Mouse (Mus musculus): ENCODE results near the gene Rai14. TPM values are rescaled to one million over a fixed set of nuclear protein-coding genes. Genes with fewer than 3 reads are reported as not detected.
A peak's percentile ranks its signal among the peaks of the same experiment; 100 is the strongest.

Gene Rai14
- total RNA-seq, 4 experiments from 2014 or later = 23.7 to 42.1 (median 28.6) TPM

- DNase-seq = no peak
These were observed 25.1 kb downstream of the Rai14 start for GRCm38 (mm10) chr15:10689304-10689703.

- DNase-seq = no peak
These were observed 25.7 kb downstream of the Rai14 start for GRCm38 (mm10) chr15:10688686-10689085.

DNA sequence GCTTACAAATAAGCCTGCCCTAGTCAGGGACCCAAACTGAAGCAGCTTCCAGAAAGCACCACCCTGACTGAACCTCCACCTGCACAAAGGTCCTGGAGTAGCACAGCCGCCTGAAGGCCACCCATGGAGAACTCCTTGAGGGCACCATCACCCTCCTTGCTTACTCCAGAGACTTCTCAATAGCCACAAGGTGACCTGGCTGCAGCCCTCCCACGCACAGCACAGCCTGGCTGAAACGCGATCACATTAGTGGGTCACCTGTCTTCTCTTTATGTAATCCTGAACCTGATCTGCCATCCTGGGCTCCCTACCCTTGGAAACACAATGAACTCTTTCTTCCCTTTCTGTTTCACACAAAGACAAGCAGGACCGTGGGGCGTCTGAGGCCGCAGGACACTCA is 27.1 kb downstream of the Rai14 start:
- DNase-seq = no peak

- DNase-seq = peak; percentile 50
These were observed 28.6 kb downstream of the Rai14 start for GRCm38 (mm10) chr15:10685692-10686430.

DNA sequence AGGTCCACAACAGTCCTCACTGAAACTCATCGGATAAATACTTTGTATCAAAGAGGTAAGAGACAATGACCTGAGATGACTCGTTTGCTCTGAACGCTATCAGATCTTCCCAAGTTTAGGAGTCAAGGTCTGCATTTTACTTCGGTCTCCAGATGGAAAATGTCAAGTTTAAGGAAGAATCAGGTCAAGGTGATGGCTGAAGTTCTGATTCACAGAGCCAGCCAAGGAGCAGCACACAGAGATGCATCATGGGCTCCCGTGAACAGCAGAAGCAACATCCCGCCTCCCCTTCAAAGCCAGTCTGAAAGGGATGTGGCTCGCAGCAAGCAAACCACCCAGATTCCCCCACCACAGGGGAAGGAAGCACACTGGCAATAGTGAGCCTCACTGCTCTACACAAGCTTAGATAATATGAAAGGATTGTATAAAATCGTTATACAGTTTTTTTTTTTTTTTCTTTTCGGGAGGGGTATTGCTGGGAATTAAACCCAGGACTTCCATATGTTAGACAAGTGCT is 30.7 kb downstream of the Rai14 start:
- DNase-seq = no peak

DNA sequence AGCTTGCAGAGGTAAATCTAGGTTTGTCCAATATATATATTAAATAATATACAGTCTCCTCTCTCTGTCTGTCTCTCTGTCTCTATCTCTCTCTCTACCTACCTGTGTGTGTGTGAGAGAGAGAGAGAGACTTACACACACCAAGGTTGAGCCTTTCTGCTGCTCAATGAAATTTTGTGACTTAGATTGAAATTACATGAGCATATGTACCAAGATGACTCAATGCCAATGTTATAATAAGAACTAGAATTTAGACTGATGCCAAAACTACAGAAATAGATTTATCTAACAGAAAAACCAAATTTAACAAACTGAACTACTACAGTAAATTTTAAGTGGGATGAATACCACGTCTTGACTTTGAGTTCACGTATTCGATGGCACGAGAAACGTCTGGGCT is 33.9 kb downstream of the Rai14 start:
- DNase-seq = no peak

GRCm38 (mm10) chr15:10679571-10679970 is 34.9 kb downstream of the Rai14 start:
- no peak for DNase-seq

- DNase-seq = no peak
These were observed 38.6 kb downstream of the Rai14 start for GRCm38 (mm10) chr15:10675801-10676200.

GRCm38 (mm10) chr15:10672880-10673279 is 41.5 kb downstream of the Rai14 start:
- no peak for DNase-seq

GRCm38 (mm10) chr15:10671868-10672267 is 42.6 kb downstream of the Rai14 start:
- DNase-seq = peak; percentile 72

GRCm38 (mm10) chr15:10670107-10670506 is 44.3 kb downstream of the Rai14 start:
- no peak for DNase-seq

DNA sequence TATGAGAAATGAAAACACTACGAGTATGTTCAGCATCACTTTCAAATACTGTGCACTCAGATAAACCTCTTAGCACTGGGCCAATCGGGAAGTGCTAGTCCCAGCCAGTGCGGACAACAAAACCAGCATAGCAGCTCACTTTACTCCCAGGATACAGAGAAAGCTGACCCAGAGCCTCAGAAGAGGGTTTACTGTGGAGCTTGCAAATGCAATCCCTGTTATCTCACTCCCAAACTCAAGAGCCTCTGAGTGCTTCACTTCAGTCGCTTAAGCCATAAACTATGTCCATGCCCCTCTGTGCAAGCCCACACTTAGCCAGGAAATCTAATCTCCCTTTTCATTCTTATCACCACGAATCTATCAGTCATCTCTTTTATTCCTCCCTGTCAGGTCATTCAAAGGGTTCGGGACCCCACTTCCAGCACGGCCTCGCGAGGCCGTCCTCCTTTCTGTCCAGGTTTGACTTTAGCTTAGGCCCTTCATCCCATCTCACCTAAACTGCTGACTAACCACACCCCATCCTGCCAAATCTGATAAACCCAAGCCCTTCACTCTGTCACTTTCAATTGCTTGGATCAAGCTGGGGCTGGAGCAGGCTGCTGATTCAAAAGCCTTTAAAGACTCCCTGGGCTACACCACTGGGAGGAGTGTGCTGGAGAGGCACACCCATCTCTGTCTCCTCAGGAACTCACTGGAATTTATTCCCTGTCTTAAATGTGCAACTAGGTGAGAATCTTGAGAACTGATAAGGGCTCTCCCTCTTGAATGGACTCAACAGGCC is 46.1 kb downstream of the Rai14 start:
- DNase-seq = no peak

GRCm38 (mm10) chr15:10665816-10666215 is 48.6 kb downstream of the Rai14 start:
- DNase-seq = no peak

- no peak for DNase-seq
These were observed 49.9 kb downstream of the Rai14 start for GRCm38 (mm10) chr15:10664529-10664898.

DNA sequence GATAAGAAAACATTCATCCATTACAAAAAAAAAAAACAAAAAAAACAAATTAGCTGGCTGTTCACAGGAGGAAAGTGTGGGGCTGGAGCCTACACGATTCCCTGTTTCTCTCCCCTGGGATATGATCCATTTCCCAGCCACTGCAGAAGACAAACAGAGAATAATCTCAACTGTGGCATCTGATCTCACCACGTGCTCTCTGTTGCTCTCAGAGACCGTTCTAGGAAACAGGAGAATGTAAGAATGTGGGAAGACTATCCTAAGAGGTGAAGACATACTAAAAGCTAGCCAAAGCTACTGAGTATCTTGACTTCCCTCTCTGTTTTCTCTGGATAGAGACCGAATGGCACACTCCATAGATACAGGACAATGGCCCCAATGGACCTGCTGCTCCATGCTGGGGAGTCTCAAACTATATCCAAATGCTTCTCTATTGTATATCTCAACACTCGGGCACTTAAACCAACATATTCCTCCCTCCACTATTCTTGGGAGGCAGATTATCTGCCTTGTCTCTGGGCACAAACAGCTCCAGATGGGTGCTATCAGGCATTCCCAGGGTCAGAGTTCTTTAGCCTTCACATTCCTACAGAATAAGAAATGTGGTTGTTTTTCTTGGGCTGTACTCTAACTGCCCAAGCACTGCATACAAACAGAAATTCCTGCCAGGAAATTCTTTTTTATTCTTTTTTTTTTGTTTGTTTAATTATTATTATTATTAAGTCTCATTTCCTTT is 50.5 kb downstream of the Rai14 start:
- no peak for DNase-seq

DNA sequence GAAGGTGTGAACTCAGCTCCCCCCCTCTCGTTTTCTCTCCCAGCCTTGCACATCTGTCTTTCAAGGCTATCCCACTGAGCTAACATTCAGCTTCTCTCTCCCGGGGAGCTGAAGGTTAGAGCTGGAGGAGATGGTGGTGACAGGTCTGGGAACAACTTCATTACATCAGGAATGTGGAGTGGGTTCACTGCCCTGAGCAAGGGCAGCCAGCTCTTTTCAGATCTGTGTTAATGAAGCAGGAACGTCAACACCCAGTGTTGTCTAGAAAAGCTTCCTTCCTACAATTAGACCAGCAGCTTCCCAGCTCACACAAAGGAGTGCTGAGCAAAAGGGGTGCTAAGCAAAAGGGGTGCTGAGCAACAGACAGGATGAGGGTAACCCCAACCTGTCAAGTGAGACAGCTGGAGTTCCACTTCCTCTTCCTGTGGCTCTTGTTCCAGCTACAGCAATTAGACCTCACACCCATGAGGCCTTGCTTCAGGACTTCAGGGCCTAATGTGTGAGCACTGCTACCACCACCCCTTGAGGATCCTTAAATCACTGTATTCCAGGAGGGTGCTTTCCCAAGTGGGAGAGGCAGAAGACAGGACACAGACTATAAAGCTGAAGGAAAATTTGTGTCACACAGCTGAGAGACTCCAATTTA is 52.3 kb downstream of the Rai14 start:
- DNase-seq = no peak

DNA sequence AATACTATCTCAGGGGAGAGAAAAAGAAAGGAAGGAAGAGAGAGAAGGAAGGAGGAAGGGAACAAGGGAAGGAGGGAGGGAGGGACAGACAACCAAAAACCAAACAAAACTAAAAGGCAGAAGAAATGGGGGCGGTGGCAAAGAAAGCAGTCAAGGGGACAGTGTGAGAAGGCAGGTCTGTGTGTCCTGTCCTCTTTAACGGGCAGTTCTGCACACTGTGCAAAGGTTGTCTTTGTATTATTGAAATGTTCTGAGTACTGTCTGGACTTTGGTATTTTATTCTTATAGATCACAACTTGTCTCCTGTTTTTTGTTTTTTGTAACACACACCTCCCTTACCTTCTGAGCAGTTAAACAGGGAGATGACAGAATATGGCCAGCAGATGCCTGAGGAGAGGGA is 55.6 kb downstream of the Rai14 start:
- no peak for DNase-seq

DNA sequence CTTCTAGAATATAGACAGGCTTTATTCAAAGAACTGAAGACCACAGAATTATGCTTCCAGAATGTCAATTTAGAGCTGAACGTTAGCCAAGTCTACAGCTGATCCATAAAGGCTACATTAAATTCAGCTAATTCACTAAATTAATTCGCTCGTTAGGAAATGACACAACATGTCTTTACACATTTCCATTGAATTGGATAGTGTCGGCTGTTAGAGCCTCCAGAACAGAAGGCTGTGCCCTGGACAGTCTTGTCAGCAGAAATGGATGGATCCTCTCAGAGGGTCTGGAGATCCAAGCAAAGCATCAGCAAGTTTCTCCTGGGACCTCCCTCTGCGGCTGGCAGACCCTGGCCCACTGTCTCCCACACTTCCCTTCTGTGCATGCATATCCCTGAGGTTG is 58.3 kb downstream of the Rai14 start:
- no peak for DNase-seq

GRCm38 (mm10) chr15:10655151-10655905 is 59.1 kb downstream of the Rai14 start:
- no peak for DNase-seq

DNA sequence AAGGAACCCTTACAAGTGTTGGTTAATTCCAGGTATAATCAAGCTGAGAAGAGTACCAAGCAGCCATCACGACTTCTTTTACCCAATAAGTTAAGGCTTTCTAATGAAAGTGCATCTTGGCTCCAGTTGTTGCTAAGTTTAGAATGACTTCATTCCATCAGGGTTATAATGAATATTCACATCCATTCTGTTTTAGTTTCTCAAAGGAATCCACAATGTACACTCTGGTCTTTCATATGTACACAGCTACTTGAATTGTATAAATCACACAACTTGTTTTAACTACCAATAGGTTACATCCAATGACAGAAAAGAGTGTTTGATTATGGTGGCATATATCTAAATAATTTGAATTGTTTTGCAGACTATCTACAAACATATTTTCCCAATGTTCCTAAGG is 59.7 kb downstream of the Rai14 start:
- DNase-seq = no peak

DNA sequence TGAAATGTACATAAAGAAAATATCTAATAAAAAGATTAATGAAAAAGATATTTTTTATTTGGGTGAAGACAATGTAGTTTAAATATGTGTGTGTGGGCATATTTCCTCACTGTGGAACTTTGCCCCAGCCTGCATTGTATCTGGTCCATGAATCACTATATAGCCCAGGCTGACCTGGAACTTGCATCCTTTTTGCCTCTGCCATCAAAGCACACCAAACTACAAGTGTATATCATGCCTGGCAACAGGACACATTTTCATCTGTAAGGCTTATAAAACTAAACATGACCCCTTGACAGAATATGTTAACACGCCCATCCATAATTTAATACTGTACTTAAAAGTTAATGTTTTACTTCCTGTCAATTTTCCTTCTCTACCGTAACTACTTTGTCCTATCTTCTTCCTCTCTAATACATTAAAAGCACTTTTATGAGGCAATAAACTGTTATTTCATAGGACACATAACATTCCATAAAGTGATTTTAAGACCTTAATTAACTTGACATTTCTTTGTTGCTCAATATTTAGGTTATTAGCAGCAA is 61.4 kb downstream of the Rai14 start:
- DNase-seq = no peak

Measured in adrenal gland, adult 8-10 months (tissue).